Mouse (Mus musculus) G1E (cell line): ENCODE measurements around the gene Mmp17.

Experiments
- CTCF ChIP-seq: IDR thresholded peaks from 2 replicates; pipeline ENCODE4 v1.5.1; 2012; ENCODE audit warnings: low read depth, low read length, inconsistent platforms, mixed read lengths
- GATA1 ChIP-seq: IDR thresholded peaks from 2 replicates; pipeline ENCODE4 v1.6.1; 2012; ENCODE audit warnings: borderline replicate concordance, low read length, inconsistent platforms, mixed read lengths
- TAL1 ChIP-seq: conservative IDR thresholded peaks from 2 replicates; pipeline ENCODE4 v1.6.1; 2012; ENCODE audit warnings: low read depth, low read length, inconsistent platforms, mixed read lengths

GRCm38 (mm10) chr5:129558591-129558990 lies 25.4 kb upstream of the Mmp17 start:
- no peak for TF ChIP-seq CTCF
- TF ChIP-seq GATA1, result no peak
- no peak for TF ChIP-seq TAL1
